Mouse (Mus musculus) kidney, adult 2 months (tissue): ENCODE data around the gene Hoxb5.

ENCODE experiments used
- CTCF ChIP-seq: fragments of 200-500 bp; conservative IDR thresholded peaks from 2 replicates; pipeline ENCODE4 v1.5.1; 2011; ENCODE audit warnings: low read depth, mild to moderate bottlenecking, control low read depth, low read length, moderate library complexity, mixed read lengths; ENCODE audit not compliant: insufficient read depth, insufficient read length
- POLR2A ChIP-seq: fragments of 200-500 bp; IDR thresholded peaks from one replicate; pipeline ENCODE4 v1.6.1; 2011; ENCODE audit warnings: low read depth, low read length, control low read depth

- TF ChIP-seq CTCF = no peak
- TF ChIP-seq POLR2A = no peak
These were observed 33.3 kb upstream of the Hoxb5 start for GRCm38 (mm10) chr11:96269869-96270268.
